Mouse (Mus musculus) neutrophil, adult 83 days (primary cell): ENCODE results near the gene Ptchd3. TPM values are rescaled to one million over a fixed set of nuclear protein-coding genes. Genes with fewer than 3 reads are reported as not detected.

ENCODE experiments used
- total RNA-seq, 2 experiments: library from RNA; stranded (reverse); gene quantifications; one replicate each; pipeline ENCODE4 v1.2.4; 2023

Ptchd3 gene
- total RNA-seq = not detected

DNA sequence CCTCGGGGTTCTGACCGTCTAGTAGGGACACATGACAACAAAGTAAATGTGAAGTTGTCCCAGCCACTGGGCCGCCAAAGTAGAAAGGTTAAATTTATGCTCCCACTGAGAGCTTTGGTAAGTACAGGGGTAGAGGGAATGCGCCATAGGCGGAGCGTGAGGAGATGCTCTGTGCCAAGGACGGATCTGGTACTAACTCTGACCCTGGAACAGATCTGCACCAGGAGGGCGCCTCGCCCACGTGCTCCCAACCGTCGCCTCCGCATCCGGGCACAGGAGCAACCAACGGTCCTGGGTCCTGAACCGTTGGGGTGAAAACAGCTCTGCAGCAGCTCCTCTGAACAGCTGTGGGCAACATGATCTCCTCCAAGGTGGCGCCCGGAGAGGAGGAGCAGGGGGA, at the start of gene Ptchd3:
Gene Ptchd3 (plus strand): TSS at position 301 of the 400 bp plus-strand sequence.

Other genes with a start within 250 kb of the Ptchd3 start
- 1 to 10 TPM; 6.4 to 7.8 TPM for gene B3gntl1, start 157.1 kb upstream of the Ptchd3 start, total RNA-seq
- gene Metrnl, start 128.7 kb upstream of the Ptchd3 start, total RNA-seq = 10 to 100 TPM; 61.7 to 66.7 TPM